Comparison of ENCODE assay signal across 13 mouse cellular contexts in genomic region chr11:63213901-63214425, GRCm38 (mm10).
DNase-seq lines count a peak whose midpoint lies in the region; ATAC-seq and TF ChIP-seq lines count a peak whose summit lies in the region.
"Had no signal": no experiment of that assay in that cellular context is flagged by ENCODE, and none has a peak within 500 bp of the region (broad histone marks: within the 10 kb centered on the region; RNA-seq: fewer than 3 reads in every experiment).

No protein-coding gene starts in this region.

- H3K36me3 ChIP-seq in hindbrain, embryonic 10.5 days: no peaks in the 10 kb centered on the region
- H3K36me3 ChIP-seq in hindbrain, postnatal 0 days (ENCODE audit: insufficient read depth, low read length): no peaks in the 10 kb centered on the region
- no peaks in the 10 kb centered on the region for H3K36me3 ChIP-seq in midbrain, embryonic 16.5 days (ENCODE audit: control insufficient read depth, insufficient read depth, low read length)
- H3K36me3 ChIP-seq in midbrain, embryonic 13.5 days: no peaks in the 10 kb centered on the region

- no peak overlapping the region for H3K4me2 ChIP-seq in hindbrain, postnatal 0 days (ENCODE audit: low read depth, low read length)
- peak overlapping the region; percentile 8 for H3K4me2 ChIP-seq in midbrain, embryonic 16.5 days (ENCODE audit: low read length)
- no peak overlapping the region; the same call in 1 of the 2 replicates for H3K4me2 ChIP-seq in midbrain, embryonic 13.5 days (replicated peaks)

- 0 out of 2 replicates have a peak overlapping the region, but pooled peaks have one; percentile 11 for H3K4me3 ChIP-seq in hindbrain, embryonic 10.5 days
- H3K4me3 ChIP-seq in hindbrain, postnatal 0 days (ENCODE audit: low read length): no peak overlapping the region
- H3K4me3 ChIP-seq in midbrain, embryonic 16.5 days (ENCODE audit: low read depth, low read length): no peak overlapping the region
- H3K4me3 ChIP-seq in midbrain, embryonic 13.5 days (replicated peaks): no peak overlapping the region

- peaks cover 7% of the 10 kb centered on the region for H3K4me1 ChIP-seq in hindbrain, embryonic 10.5 days (replicated peaks)
- H3K4me1 ChIP-seq in hindbrain, postnatal 0 days (ENCODE audit: insufficient read depth, low read length): no peaks in the 10 kb centered on the region
- H3K4me1 ChIP-seq in midbrain, embryonic 16.5 days (ENCODE audit: control insufficient read depth, insufficient read depth, low read length): no peaks in the 10 kb centered on the region
- no peaks in the 10 kb centered on the region; the same call in 1 of the 2 replicates for H3K4me1 ChIP-seq in midbrain, embryonic 13.5 days (replicated peaks)

- no peak overlapping the region for H3K9ac ChIP-seq in hindbrain, postnatal 0 days (replicated peaks; ENCODE audit: low read length)
- H3K9ac ChIP-seq in midbrain, embryonic 16.5 days (ENCODE audit: low read depth, low read length): no peak overlapping the region
- no peak overlapping the region for H3K9ac ChIP-seq in midbrain, embryonic 13.5 days (replicated peaks)
- H3K9ac ChIP-seq: liver, embryonic 14.5 days had no signal

- H3K9me3 ChIP-seq in hindbrain, embryonic 10.5 days: no peaks in the 10 kb centered on the region
- H3K9me3 ChIP-seq in hindbrain, postnatal 0 days (ENCODE audit: low read length): no peaks in the 10 kb centered on the region
- no peaks in the 10 kb centered on the region for H3K9me3 ChIP-seq in midbrain, embryonic 16.5 days (replicated peaks; ENCODE audit: control insufficient read depth, low read length, poor library complexity, severe bottlenecking)
- H3K9me3 ChIP-seq in midbrain, embryonic 13.5 days: no peaks in the 10 kb centered on the region

- no peak for ATAC-seq in hindbrain, postnatal 0 days
- ATAC-seq in midbrain, embryonic 16.5 days: no peak
- no peak for ATAC-seq in midbrain, embryonic 13.5 days

- 49% methylated on average over 19 of the region's 19 CpGs for WGBS in hindbrain, embryonic 10.5 days
- 48% methylated on average over 19 of the region's 19 CpGs for whole genome bisulfite sequencing in hindbrain, postnatal 0 days
- WGBS in midbrain, embryonic 16.5 days: 55% methylated on average over 18 of the region's 19 CpGs
- 52% methylated on average over 19 of the region's 19 CpGs for WGBS in midbrain, embryonic 13.5 days

- H3K27me3 ChIP-seq in hindbrain, embryonic 10.5 days (ENCODE audit: insufficient read depth, poor library complexity, severe bottlenecking): peaks cover 4% of the 10 kb centered on the region; the same call in 1 of the 2 replicates
- no peaks in the 10 kb centered on the region for H3K27me3 ChIP-seq in hindbrain, postnatal 0 days (ENCODE audit: insufficient read depth, low read length)
- H3K27me3 ChIP-seq in midbrain, embryonic 16.5 days (ENCODE audit: control insufficient read depth, insufficient read depth, low read depth, low read length): no peaks in the 10 kb centered on the region; the same call in 1 of the 2 replicates
- 0 out of 2 replicates have a peak, but pooled peaks cover 9% of the 10 kb centered on the region for H3K27me3 ChIP-seq in midbrain, embryonic 13.5 days
- H3K27me3 ChIP-seq: CH12.LX had no signal

- peak; percentile 23 for DNase-seq in hindbrain, embryonic 10.5 days (ENCODE audit: low spot score)
- DNase-seq in hindbrain, postnatal 0 days (ENCODE audit: low spot score): no peak
- peak; percentile 28 for DNase-seq in embryo, embryonic 10.5 days (ENCODE audit: low spot score)
- no peak for DNase-seq in B cell, adult 2 months
- no peak for DNase-seq in cerebellum, postnatal 14 days
- DNase-seq: cerebellum, adult 11-12 months; lung, postnatal 36 days; thymus, postnatal 36 days had no signal

- TF ChIP-seq CTCF in hindbrain, postnatal 0 days (IDR thresholded peaks at IDR 0.05; ENCODE audit: low read depth): no peak

- H3K27ac ChIP-seq in hindbrain, embryonic 10.5 days: no peak overlapping the region
- H3K27ac ChIP-seq in hindbrain, postnatal 0 days: no peak overlapping the region
- H3K27ac ChIP-seq in midbrain, embryonic 16.5 days (ENCODE audit: low read length): no peak overlapping the region
- no peak overlapping the region for H3K27ac ChIP-seq in midbrain, embryonic 13.5 days
- H3K27ac ChIP-seq: kidney, postnatal 0 days; liver, embryonic 14.5 days had no signal

Comparison
In these comparisons a context has a peak if more than half of its experiments do, and no peak if none do; other contexts are left out.
1. DNase-seq: peak in hindbrain, embryonic 10.5 days (single experiment) and embryo, embryonic 10.5 days (single experiment); none in hindbrain, postnatal 0 days (single experiment), B cell, adult 2 months (0 of 2) and cerebellum, postnatal 14 days (0 of 2).